Mouse (Mus musculus): ENCODE results near the gene Slc19a3. TPM values are rescaled to one million over a fixed set of nuclear protein-coding genes. Genes with fewer than 3 reads are reported as not detected.

The Slc19a3 gene
- total RNA-seq (2014; fragmentation: Nextera tagmentation) (not detected in 2 replicates), total RNA-seq (2017) (0.06 and 0.33 TPM in 2 replicates), polyA plus RNA-seq (2012) (not detected in 2 replicates)

- TF ChIP-seq POLR2AphosphoS5 (IDR thresholded peaks at IDR 0.05; ENCODE audit: insufficient replicate concordance, low read depth, low read length) (no peak), TAL1 (conservative IDR thresholded peaks at IDR 0.05; ENCODE audit: low read depth, low read length) (no peak), CTCF (IDR thresholded peaks at IDR 0.05; ENCODE audit: low read depth, low read length) (no peak), GATA2 (IDR thresholded peaks at IDR 0.05; ENCODE audit: borderline replicate concordance, low read depth, low read length) (no peak), GATA1 (IDR thresholded peaks at IDR 0.05; ENCODE audit: borderline replicate concordance, low read length) (no peak)
- Histone ChIP-seq H3K4me1 (ENCODE audit: insufficient read depth, low read depth, low read length) (no peaks in the 10 kb centered on the region), H3K4me3 (ENCODE audit: low read depth, low read length) (no peak within 1 kb of the TSS), H3K9me3 (replicated peaks) (no peaks in the 10 kb centered on the region), H3K36me3 (replicated peaks) (no peaks in the 10 kb centered on the region), H3K27me3 (ENCODE audit: insufficient read depth, low read length) (peaks cover 6% of the 10 kb centered on the region; the same call in 1 of the 2 replicates)
- DNase-seq (ENCODE audit: low spot score) (no peak), ATAC-seq (ENCODE audit: extremely low read depth, insufficient number of reproducible peaks, low FRiP score, poor library complexity, severe bottlenecking) (no peak)
These were observed at the start of gene Slc19a3 for GRCm38 (mm10) chr1:83038109-83038672. Slc19a3 (minus strand) TSS chr1:83038448.

GRCm38 (mm10) chr1:83084790-83085189, 46.5 kb upstream of the Slc19a3 start:
- no peak for ATAC-seq (ENCODE audit: extremely low read depth, insufficient number of reproducible peaks, low FRiP score, poor library complexity, severe bottlenecking)
- no peak for TF ChIP-seq POLR2AphosphoS5 (IDR thresholded peaks at IDR 0.05; ENCODE audit: insufficient replicate concordance, low read depth, low read length)
- no peak for TF ChIP-seq GATA2 (IDR thresholded peaks at IDR 0.05; ENCODE audit: borderline replicate concordance, low read depth, low read length)
- TF ChIP-seq GATA1 (IDR thresholded peaks at IDR 0.05; ENCODE audit: borderline replicate concordance, low read length), result no peak
- TF ChIP-seq TAL1 (conservative IDR thresholded peaks at IDR 0.05; ENCODE audit: low read depth, low read length), result no peak
- no peak for TF ChIP-seq CTCF (IDR thresholded peaks at IDR 0.05; ENCODE audit: low read depth, low read length)
- Histone ChIP-seq H3K27me3 (ENCODE audit: insufficient read depth, low read length) (no peaks in the 10 kb centered on the region), H3K9me3 (replicated peaks) (no peaks in the 10 kb centered on the region), H3K36me3 (replicated peaks) (no peaks in the 10 kb centered on the region), H3K4me1 (ENCODE audit: insufficient read depth, low read depth, low read length) (no peaks in the 10 kb centered on the region), H3K4me3 (ENCODE audit: low read depth, low read length) (no peak overlapping the region)
- no peak for DNase-seq (ENCODE audit: low spot score)

- no peaks in the 10 kb centered on the region for H3K36me3 ChIP-seq (replicated peaks)
- DNase-seq (ENCODE audit: low spot score) (no peak), ATAC-seq (ENCODE audit: extremely low read depth, insufficient number of reproducible peaks, low FRiP score, poor library complexity, severe bottlenecking) (no peak)
- peaks cover 2% of the 10 kb centered on the region for H3K27me3 ChIP-seq (ENCODE audit: insufficient read depth, low read length)
- H3K4me1 ChIP-seq (ENCODE audit: insufficient read depth, low read depth, low read length), result no peaks in the 10 kb centered on the region
- no peak for TF ChIP-seq TAL1 (conservative IDR thresholded peaks at IDR 0.05; ENCODE audit: low read depth, low read length)
- no peak for TF ChIP-seq POLR2AphosphoS5 (IDR thresholded peaks at IDR 0.05; ENCODE audit: insufficient replicate concordance, low read depth, low read length)
- TF ChIP-seq GATA2 (IDR thresholded peaks at IDR 0.05; ENCODE audit: borderline replicate concordance, low read depth, low read length), result no peak
- TF ChIP-seq CTCF (IDR thresholded peaks at IDR 0.05; ENCODE audit: low read depth, low read length), result no peak
- TF ChIP-seq GATA1 (IDR thresholded peaks at IDR 0.05; ENCODE audit: borderline replicate concordance, low read length), result no peak
- H3K4me3 ChIP-seq (ENCODE audit: low read depth, low read length), result no peak overlapping the region
- H3K9me3 ChIP-seq (replicated peaks), result no peaks in the 10 kb centered on the region
These were observed 38.8 kb upstream of the Slc19a3 start for GRCm38 (mm10) chr1:83077016-83077415.

- DNase-seq (ENCODE audit: low spot score) (peak; percentile 30), ATAC-seq (ENCODE audit: extremely low read depth, insufficient number of reproducible peaks, low FRiP score, poor library complexity, severe bottlenecking) (peak; percentile 45; the same call in 1 of the 2 replicates)
- Histone ChIP-seq H3K9me3 (replicated peaks) (no peaks in the 10 kb centered on the region), H3K36me3 (replicated peaks) (no peaks in the 10 kb centered on the region), H3K4me1 (ENCODE audit: insufficient read depth, low read depth, low read length) (no peaks in the 10 kb centered on the region), H3K27me3 (ENCODE audit: insufficient read depth, low read length) (peaks cover 2% of the 10 kb centered on the region), H3K4me3 (ENCODE audit: low read depth, low read length) (no peak overlapping the region)
- no peak for TF ChIP-seq POLR2AphosphoS5 (IDR thresholded peaks at IDR 0.05; ENCODE audit: insufficient replicate concordance, low read depth, low read length)
- peak; percentile 93 for TF ChIP-seq CTCF (IDR thresholded peaks at IDR 0.05; ENCODE audit: low read depth, low read length)
- no peak for TF ChIP-seq GATA1 (IDR thresholded peaks at IDR 0.05; ENCODE audit: borderline replicate concordance, low read length)
These were observed 38.1 kb upstream of the Slc19a3 start for GRCm38 (mm10) chr1:83076190-83076917.

DNA sequence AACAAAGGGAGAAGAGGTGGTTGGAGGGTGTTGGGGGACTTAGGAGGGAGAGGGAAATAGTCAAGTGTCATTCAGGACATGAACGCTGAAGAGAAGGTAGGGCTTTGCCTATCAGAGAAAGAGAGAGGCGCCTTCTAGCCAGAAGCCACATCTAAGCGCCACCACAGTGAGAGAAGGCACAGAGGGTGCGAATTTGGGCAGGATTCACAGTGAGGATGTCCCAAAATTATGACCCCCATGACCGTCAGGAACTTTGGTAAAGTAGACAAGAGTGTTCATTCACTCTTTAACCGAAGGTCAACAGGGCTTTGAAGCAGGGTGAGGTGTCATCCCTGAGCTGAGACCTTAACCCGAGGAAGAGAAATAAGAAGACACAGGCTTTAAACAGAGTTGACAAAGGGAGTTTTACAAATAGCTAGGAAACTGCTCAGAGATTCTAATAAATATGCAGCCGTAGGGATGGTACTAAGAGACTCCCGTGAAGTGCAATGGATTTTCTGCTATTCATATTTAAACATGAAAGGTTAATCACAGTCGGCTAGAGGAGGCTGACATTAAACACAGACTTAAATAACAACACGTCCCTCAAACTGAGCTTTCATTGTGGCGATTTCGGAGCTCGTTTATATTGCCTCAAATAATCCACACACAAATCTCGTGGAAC, 37.4 kb upstream of the Slc19a3 start:
- ATAC-seq (ENCODE audit: extremely low read depth, insufficient number of reproducible peaks, low FRiP score, poor library complexity, severe bottlenecking), result no peak
- Histone ChIP-seq H3K27me3 (ENCODE audit: insufficient read depth, low read length) (peaks cover 2% of the 10 kb centered on the region), H3K36me3 (replicated peaks) (no peaks in the 10 kb centered on the region), H3K4me3 (ENCODE audit: low read depth, low read length) (no peak overlapping the region), H3K9me3 (replicated peaks) (no peaks in the 10 kb centered on the region), H3K4me1 (ENCODE audit: insufficient read depth, low read depth, low read length) (no peaks in the 10 kb centered on the region)
- TF ChIP-seq POLR2AphosphoS5 (IDR thresholded peaks at IDR 0.05; ENCODE audit: insufficient replicate concordance, low read depth, low read length) (no peak), CTCF (IDR thresholded peaks at IDR 0.05; ENCODE audit: low read depth, low read length) (no peak), GATA1 (IDR thresholded peaks at IDR 0.05; ENCODE audit: borderline replicate concordance, low read length) (no peak)
- DNase-seq (ENCODE audit: low spot score), result no peak

DNA sequence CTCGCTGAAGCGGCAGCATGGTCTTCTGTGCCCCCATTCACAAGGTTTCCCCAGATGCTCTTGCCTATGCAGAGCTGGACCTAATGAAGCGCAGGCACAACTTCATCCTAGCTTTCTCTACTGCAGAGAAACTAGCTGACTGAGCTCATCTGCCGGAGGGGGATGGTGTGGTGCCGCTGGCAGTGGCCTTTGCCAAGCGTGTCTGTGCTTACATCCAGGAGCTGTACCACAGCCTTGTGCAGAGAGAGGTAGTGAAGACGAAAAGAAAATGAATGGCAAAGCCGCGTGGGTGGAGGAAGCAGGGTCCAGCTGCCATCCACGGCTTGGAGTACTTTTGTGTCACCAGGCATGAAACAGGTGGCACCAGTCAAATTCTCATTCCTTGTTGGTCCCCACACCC, 29.0 kb upstream of the Slc19a3 start:
- no peak for DNase-seq (ENCODE audit: low spot score)
- TF ChIP-seq TAL1 (conservative IDR thresholded peaks at IDR 0.05; ENCODE audit: low read depth, low read length), result no peak
- no peak for TF ChIP-seq GATA1 (IDR thresholded peaks at IDR 0.05; ENCODE audit: borderline replicate concordance, low read length)
- no peak for TF ChIP-seq GATA2 (IDR thresholded peaks at IDR 0.05; ENCODE audit: borderline replicate concordance, low read depth, low read length)
- no peak for TF ChIP-seq CTCF (IDR thresholded peaks at IDR 0.05; ENCODE audit: low read depth, low read length)
- TF ChIP-seq POLR2AphosphoS5 (IDR thresholded peaks at IDR 0.05; ENCODE audit: insufficient replicate concordance, low read depth, low read length), result no peak
- H3K4me1 ChIP-seq (ENCODE audit: insufficient read depth, low read depth, low read length), result no peaks in the 10 kb centered on the region

More for the DNA sequence above, 29.0 kb upstream of the Slc19a3 start:
- no peak for ATAC-seq (ENCODE audit: extremely low read depth, insufficient number of reproducible peaks, low FRiP score, poor library complexity, severe bottlenecking)
- Histone ChIP-seq H3K9me3 (replicated peaks) (no peaks in the 10 kb centered on the region), H3K4me3 (ENCODE audit: low read depth, low read length) (no peak overlapping the region), H3K36me3 (replicated peaks) (no peaks in the 10 kb centered on the region), H3K27me3 (ENCODE audit: insufficient read depth, low read length) (peaks cover 9% of the 10 kb centered on the region)
